Mouse (Mus musculus) naive thymus-derived CD4-positive, alpha-beta T cell, adult 2 months (primary cell): Measurements from ENCODE around the gene Epha10.
"Not testable (repeated sequence)": the region's sequence is repeated elsewhere in the genome, so short reads cannot be mapped to it uniquely, and the experiment has no call there.

Experiments
- DNase-seq: peaks from one replicate; pipeline ENCODE4 v3.0.0-alpha.2; 2011; ENCODE audit warnings: low read depth

The Epha10 gene

DNA sequence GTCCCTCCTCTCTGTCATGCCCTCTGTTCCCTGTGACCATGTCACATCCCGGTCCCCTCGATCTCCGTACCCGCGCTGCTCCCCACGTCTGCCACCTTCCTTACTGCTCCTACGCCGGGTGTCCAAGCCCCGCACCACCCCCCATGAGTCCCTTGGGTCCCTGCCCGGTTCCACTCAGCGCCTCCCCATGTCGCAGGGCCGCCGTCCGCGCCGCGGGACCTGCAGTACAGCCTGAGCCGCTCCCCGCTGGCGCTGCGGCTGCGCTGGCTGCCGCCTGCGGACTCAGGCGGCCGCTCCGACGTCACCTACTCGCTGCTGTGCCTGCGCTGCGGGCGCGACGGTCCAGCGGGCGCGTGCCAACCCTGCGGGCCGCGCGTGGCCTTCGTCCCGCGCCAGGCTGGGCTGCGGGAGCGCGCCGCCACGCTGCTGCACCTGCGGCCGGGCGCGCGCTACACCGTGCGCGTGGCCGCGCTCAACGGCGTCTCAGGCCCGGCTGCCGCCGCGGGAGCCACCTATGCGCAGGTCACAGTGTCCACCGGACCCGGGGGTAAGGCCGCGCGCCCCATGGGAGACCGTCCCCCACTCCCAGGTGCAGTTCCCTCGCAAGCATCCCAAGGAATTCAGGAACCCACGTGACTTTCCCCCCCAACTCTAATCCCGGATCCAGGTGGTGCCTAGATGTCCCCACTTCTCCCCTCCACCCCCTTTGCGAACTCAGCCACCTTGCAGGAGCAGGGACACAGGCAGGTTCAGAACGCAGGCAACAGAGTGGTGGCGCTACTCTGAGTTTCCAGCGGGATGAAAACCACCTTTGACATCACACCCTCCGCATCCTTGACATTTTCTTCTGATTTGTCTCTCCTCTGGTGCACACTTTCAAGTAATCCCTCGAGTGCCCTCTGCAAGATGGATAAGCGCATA, 14.1 kb downstream of the Epha10 start:
- no peak for DNase-seq

DNA sequence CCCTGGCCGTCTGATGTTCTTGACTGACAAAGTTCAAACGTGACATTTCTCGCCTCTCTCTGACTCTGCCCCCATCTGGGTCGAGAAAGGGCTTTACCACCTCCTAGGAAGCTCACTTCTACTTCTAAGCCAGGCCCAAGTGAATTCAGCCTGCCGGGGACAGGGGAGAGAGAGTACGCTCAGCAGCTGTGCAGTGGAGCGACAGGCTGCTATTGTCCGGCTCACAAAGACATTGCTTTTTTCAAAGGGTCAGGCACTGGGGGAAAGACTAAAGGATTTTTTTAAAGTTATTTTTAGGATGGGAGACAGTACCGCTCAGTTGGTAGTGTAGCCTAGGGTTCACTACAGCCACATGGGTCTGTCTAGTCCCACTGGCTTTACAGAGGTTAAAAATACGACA, 17.7 kb downstream of the Epha10 start:
- DNase-seq, result no peak

GRCm38 (mm10) chr4:124899906-124900305, 19.2 kb downstream of the Epha10 start:
- DNase-seq, result no peak

DNA sequence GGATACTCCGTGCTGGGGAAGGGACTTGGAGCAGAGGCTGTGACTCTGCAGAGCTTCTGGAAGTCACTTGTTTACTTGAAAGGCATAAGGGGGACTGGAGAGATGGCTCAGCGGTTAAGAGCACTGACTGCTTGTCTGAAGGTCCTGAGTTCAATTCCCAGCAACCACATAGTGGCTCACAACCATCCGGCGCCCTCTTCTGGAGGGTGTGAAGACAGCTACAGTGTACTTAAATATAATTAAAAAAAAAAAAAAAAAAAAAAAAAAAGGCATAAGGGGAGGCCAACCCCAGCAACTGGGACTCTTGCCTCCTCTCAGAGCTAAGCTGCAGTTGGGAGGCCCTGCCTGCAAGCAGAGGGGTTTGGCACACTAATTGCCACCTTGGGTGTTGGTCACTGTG, 24.7 kb downstream of the Epha10 start:
- DNase-seq, result peak; percentile 15

DNA sequence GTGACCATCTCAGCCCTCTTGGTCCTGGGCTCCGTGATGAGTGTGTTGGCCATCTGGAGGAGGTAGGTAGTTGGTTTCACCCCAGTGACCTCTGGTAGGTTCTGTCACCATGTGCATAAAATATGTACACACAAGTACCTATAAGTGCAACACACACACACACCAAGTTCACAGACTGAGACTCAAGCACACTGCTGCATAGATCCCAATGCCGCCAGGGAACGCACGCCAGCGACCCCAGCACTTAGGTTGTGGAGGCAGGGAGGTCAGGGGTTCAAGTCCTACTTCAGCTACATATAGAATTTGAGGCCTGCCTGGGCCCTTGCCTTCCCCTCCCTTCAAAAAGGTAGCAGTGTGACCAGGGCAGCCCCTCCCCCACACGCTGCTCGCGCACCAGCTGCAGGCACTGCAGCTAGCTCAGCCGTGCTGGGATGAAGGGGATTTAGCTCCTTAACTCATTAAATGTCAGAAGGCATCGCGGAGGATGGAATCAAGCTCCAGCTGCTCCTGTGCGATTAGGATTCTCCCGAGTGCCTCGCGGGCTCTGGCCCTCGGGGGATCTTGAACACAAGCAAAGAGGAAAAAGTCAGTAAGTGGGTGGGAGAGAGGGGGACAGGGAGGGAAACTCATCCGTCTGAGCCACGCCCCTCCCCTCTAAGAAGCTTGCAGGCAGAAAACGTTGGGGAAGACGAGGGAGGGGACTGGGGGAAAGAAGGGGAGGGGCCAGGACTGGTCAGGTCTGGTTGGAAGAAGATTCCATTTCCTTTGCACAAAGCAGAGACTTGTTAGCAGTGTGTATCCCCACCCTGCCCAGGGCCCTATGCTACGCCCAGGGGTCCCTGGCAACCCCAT, 25.5 kb downstream of the Epha10 start:
- no peak for DNase-seq

GRCm38 (mm10) chr4:124928102-124928501, 47.4 kb downstream of the Epha10 start:
- DNase-seq, result no peak

DNA sequence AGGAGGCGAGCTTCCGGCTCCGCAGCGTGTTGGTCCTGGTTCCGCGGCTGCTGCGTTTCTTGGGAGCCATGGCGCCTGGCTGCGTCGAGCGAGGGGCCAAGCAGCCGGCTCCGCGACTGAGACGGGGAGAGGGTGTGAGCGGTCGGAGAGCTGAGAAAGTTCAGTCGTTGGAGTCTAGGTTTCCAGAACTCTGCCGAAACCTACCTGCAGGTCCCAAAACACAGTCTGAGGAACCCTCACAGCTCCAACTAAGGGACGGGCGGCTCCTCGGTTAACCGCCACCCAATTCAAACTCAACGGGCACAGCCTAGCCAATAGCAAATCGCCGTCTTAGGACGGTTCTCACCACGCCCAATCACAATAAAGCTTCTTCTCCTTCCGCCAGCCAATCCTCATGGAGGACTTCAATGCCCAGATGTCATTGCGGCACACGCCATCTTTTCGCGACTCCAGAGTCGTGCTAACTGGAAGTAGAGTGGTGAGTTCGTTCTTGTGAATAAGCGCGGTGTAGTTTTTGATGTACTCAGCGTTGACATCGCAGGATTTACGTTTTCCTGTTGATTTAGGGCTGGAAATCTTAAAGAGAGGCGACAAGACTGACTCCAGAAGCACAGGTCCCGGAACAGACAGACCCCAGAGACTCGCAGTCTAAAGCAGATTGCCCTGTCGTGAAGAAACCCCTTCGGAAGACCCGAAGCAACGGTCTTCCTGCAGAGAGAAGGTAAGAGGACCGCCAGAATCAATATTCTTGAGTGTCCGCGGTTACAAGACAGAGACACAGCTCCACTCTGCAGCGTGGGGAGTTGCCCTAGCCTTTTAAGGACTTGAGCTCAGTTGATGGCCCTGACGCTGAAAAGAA, 56.1 kb downstream of the Epha10 start, which contains the start of gene 9930104L06Rik:
TSS of gene 9930104L06Rik (plus strand) at position 436 of the 859 bp plus-strand sequence.
- DNase-seq, result peak; percentile 97

DNA sequence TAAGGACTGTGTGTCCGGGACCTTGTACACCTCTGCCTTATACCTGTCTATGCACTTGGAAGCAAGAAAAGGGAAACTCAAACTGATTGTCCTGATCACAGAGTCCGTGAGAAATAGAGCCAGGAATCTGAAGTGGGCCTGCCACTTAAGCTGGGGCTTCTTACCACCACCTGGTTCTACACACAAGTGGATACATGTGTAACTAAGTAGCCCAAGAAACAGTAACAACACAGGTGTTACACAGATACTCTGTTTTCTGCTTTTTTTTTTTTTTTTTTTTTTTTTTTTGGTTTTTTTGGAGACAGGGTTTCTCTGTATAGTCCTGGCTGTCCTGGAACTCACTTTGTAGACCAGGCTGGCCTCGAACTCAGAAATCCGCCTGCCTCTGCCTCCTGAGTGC, 58.5 kb downstream of the Epha10 start, which contains the start of gene Cdca8:
TSS of gene Cdca8 (minus strand) at position 101 of the 400 bp plus-strand sequence.
- not testable (repeated sequence) for DNase-seq

DNA sequence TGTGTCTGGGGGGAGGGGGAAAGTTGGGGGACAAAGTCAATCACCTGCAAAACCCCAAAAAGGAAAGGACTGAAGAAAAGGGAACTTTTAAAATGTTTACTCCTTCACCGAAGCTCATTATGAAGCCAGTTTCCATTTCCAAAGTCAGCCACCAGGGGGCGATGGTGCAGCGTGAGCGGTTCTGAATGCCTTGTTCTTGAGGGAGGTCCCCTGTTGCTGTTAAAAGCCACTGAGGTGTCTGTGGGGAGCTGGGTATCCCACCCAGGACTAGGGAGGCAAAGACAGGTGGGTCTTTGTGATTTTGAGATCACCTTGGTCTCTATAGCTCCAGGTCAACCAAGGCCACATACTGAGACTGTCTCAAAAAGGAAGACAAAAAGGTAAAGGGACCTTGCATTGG, 62.3 kb downstream of the Epha10 start:
- peak; percentile 86 for DNase-seq

- no peak for DNase-seq
These were observed 63.1 kb downstream of the Epha10 start for GRCm38 (mm10) chr4:124943781-124944180.

- no peak for DNase-seq
These were observed 64.3 kb downstream of the Epha10 start for GRCm38 (mm10) chr4:124944961-124945360.

- no peak for DNase-seq
These were observed 68.8 kb downstream of the Epha10 start for GRCm38 (mm10) chr4:124949488-124949887.

GRCm38 (mm10) chr4:124950181-124951035, 69.7 kb downstream of the Epha10 start:
- DNase-seq, result no peak

- DNase-seq, result no peak
These were observed 70.3 kb downstream of the Epha10 start for GRCm38 (mm10) chr4:124951036-124951433.

- no peak for DNase-seq
These were observed 72.8 kb downstream of the Epha10 start for GRCm38 (mm10) chr4:124953546-124953945.

DNA sequence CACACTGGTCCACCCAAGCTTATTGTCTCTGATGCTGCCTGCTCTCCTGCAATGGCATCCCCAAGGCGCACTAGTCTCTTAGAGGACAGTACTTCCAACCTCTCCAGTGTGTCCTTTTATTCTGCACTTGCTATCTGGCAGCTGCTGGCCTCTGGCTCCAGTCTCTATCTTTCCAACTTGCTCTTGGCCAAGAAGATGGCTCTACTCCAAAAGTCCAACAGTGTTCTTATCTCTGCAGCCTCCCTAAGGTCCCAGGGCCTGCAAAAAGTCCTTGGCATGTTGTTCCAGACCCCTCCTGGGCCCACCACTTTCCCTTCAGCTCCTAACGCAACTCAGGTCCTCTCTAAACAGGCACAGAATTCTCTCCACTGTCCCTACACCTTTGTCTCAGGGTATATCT, 76.6 kb downstream of the Epha10 start:
- no peak for DNase-seq

DNA sequence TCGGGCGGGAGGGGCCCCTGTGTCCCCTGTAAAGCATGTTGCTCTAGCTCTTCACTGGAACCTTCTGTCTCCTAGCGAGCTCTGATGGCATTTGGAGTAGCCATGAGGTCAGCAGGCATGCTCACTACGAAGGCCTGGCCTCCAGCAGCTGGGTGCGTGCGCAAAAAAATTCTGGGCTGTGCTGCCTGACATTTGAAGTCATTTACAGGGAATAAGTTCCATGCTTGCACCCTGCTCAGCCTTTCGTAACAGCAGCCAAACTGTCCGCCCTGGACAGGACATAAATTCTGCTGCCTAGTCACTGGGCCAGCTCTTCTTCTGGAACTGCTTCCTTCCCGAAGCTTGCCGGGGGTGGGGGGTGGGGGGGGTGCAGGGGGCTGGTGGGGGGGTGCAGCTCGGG, 78.4 kb downstream of the Epha10 start:
- DNase-seq, result no peak

GRCm38 (mm10) chr4:124960940-124961339, 80.2 kb downstream of the Epha10 start:
- no peak for DNase-seq

- DNase-seq, result no peak
These were observed 81.9 kb downstream of the Epha10 start for GRCm38 (mm10) chr4:124962576-124962975.

DNA sequence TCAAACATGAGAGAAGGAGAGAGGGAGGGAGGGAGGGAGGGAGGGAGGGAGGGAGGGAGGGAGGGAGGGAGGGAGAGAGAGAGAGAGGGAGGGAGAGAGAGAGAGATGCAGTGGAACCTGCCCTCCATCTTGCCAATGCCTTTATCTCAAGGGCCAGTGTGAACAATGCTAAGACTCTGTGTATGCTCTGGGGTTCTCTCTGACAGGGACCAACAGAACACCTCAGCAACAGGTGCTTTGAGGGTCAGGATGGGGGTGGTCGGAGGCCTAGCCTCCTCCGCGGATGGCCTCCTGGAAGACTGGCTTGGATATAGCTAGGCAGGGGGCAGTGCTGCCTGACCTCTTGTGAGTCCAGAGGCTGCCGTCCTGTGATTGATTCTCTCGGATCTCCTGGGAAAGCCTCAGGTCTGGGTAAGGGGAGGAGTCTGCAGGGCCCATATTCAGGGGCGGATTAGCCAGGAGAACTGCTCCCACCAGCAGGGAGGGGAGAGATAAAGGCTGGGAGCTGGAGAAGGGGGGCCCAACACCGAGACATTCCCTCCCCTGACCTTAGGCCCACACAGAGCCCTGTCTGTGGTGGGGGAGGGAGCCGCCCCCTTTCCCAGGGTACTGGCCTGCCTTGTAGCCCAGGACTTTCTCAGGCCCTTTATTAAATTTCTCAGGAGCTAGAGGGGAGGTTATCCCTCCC, 84.4 kb downstream of the Epha10 start:
- no peak for DNase-seq
